Mouse (Mus musculus) cerebellum, adult 9-10 months (tissue): ENCODE measurements around the gene Gas2l3.

Experiments used
- DNase-seq: peaks from one replicate; pipeline ENCODE4 v3.0.0; 2022

Gas2l3 gene

DNA sequence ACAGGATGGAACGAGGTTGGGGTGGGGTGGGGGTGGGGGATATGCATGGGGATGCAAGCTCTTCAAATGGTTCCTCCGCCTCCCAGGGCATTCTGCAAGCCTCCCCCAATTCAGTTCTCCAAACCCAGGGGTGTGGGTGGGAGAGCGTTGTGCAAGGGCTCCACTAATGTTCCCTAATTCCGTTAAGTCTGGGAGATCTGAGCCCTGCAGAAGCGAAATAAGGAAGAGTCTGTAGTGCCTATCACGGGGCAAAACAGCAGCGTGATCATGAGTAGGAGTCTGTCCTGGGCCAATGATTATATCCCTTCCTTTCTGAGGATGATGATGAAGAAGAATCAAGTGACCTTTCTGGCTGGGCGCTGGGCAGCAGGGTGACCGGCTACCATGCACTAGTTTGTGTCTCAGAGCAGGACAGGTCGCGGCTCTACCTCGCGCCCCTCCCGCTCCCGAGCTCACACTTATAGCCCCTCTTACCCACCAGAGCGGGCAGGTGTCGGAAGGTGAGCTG, 598 bp downstream of the Gas2l3 start:
- peak; percentile 11 for DNase-seq

DNA sequence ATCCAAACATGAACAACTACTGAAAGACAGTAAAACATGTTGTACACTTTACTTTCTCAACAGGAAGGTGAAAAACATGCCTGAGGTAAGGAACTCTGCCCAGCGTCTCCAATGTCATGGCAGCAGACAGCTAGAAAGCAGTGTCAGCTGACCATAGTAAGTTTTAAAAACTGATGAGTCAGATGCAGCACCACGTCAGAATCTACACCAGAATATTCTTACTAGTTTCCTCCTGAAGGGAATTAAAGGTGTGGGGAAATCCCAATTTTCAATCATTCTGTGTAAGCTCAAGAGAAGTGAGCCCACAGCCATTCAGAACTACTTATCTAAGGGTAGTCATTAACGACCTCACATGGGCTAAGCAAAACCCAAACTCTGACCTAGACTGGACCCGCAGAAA, 1.1 kb downstream of the Gas2l3 start:
- DNase-seq, result no peak

DNA sequence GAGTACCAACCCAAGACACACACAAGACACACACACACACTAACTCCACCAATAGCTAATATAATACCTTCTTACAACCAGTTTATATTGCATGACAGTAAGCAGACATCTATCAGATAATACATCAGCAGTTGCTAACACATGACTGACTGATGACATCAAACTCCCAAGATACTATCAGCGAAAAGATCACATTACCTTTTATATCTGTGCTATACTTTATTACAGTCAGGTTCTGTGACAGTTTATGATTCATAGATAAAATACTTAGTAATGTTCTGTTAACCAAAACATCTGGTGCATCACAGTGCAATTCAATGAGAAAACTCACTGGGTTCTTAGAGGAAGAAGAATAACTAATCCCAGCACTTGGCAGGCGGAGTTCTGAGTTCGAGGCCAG, 1.8 kb downstream of the Gas2l3 start:
- DNase-seq, result no peak

DNA sequence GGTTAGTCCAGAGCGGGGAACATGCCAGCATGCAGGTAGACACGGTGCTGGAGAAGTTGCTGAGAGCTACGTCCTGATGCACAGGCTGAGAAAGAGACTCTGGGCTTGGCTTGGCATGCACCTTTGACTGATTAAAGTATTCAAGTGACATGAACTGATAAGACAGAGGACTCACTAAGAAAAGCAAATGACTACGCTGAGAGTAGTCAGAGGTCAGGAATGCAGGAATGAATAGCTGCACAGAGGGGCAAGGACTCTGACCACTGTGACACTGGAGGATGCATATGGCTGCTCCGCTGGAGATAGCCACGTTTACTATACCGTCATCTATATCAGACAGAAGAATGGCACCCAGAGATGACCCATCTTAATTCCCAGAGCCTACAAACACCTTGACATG, 4.4 kb downstream of the Gas2l3 start:
- no peak for DNase-seq

DNA sequence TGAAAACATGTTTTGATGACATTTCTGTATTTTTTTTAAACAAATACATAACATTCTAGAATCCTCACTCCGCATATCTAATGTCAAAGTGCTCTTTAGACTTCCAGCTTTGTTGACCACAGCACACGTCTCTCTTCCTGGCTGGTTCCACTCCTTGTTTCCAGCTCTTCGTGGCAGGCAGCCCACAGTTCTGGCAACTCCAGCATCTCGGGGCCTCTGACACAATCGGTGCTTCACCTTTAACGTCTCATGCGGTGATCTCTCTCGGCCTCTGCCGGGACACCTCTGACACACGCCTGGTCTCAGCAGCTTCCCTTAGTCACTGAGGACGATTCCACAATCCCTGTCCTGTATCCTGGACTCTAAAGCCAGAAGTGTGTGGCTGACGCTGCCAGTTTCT, 5.8 kb downstream of the Gas2l3 start:
- DNase-seq, result no peak

DNA sequence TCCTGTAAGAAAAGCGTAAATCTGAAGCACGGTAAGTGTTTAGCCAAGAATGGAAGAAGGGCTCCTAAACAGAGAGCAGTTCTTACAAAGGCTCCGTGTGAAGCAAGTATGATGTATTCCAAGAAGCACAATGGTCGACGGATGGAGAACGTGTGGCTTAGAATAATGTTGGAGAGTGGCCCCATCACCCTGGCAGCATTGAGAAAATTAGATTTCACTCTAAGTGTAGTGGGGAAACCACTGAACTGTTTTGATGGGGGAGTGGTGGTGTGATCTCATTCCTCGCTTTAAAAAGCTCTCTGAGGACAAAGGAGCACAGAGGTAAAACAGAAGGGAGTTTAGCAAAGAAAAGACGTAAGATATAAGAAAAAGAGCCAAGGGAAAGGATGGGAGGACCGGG, 6.3 kb downstream of the Gas2l3 start:
- DNase-seq, result no peak

DNA sequence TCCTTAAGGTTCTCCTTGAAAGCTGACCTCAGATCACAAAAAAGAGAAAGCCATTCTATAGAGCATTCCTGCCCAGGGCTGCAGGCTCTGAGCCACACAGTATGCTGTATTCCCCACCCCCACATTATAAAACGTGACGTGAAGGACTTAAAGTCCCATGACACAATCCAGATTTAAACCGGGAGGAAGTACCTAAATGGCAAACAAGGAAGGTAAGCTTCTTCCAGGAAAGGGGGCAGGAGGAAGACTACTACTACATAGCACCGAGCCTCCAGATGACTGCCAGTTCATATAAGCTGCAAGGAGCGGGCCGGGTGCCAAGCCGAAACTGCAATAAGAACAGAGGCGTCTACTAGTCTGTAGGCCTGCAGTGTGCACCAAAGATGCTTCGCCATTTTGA, 7.8 kb downstream of the Gas2l3 start:
- no peak for DNase-seq

DNA sequence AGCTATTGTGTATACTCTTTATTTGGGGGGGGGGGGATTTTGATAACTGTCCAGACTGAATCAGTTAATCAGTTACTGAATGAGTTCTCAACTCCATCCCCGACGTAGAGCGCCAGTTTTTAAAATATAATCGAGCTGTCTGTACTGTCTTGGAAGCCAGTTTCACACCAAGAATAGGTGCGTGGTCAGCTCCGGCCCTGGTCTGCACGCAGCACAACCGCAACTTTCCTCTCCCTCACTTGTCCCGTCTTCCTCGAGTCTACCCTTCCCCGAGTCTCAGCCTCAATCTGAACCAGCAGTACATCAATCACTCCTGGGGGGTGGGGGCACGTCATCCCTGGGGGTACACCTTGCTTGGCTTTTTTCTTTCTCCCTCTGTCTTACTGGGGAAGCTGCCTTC, 8.4 kb downstream of the Gas2l3 start:
- no peak for DNase-seq

DNA sequence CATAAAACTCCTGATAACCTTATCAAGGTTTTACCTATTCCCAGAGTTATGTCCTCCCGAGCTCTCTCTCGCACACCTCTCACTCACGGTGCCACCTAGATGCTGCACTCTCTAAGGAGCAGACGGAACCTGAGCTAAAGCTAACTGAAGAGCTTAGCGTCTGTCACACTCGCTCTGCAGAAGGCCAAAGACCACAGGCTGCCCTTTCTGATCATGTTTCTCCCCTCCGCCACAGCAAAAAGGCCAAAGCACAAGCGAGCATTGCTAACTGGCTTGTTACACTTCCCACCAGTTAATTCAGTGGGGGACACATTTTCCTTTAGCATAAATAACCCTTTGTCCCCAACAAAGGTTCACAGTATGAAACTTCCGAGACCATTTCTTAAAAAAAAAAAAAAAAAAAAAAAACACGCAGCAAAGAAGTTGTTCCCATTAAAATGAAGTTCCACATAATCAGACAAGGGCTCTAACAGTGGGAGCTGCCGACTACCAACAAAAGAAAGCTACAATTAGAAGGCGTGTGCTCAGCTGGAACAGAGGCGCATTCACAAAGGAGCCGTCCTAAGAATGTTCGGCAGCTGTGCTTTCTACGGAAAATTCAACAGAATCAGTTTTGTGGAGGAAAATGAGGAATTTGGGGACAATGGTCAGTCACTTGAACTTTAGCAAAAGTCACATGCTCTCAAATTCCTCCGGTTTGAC, 9.1 kb downstream of the Gas2l3 start:
- no peak for DNase-seq

DNA sequence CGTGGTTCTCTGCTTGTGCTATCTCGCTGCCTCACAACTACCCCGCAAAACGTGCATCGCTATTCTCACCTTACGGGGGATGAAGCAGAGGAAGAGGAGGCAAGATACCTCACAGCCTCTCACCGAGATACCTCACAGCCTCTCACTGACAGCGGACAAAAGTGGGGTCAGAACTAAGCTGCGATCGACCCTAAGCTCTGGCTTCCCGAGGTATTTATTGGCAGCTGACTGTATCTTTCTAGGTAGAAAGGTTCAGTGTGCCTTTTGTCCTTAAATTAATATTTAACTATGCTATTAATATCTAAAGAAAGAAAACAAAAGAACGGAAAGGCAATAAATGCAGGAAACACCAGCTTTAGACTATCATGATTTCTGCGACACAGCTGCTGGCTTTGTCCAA, 11.0 kb downstream of the Gas2l3 start:
- DNase-seq, result no peak

DNA sequence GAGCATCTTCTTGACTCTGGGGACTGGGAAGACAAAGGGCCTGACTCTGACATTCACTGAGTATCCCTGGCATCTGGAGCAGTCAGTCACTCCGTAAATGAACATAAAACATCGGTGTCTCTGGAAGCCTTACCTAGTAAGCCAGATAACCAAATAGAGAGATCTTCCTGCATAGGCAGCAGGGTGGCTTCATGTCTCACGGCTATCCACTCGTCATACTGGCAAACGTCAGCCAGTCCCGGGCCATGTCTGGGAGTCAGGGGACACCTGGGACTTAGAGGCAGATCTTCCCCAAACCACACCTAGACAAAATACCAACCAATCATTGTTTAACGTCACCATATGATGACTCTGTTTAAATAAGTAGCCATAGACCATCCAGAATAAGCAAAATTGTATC, 13.0 kb downstream of the Gas2l3 start:
- no peak for DNase-seq

DNA sequence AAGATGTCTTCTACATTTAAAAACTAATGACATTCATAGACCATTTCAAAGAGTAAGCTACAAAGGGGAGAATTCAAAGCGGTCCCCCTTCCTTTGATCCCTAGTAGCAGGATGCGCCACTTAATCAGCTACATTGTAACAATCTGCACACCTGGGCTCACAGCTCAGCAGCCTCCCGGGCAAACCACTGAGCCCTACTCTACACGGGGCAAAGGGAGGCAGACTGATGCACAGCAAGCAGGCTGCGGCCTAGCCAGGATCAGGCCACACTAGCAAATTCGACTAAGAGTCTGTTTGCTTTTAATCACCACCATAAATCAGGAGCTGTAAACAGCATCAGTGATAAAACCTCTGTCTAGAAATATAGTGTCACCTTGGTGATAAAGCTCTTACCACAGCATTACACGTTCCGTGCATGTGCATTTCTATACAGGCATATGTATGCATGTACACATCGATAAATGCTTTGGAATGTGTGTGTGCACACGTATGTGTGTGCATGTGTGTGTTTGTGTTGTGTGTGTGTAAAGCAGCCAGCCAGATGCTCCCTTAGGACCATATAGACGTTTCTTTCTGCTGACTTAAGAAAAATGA, 18.9 kb downstream of the Gas2l3 start:
- DNase-seq, result no peak

DNA sequence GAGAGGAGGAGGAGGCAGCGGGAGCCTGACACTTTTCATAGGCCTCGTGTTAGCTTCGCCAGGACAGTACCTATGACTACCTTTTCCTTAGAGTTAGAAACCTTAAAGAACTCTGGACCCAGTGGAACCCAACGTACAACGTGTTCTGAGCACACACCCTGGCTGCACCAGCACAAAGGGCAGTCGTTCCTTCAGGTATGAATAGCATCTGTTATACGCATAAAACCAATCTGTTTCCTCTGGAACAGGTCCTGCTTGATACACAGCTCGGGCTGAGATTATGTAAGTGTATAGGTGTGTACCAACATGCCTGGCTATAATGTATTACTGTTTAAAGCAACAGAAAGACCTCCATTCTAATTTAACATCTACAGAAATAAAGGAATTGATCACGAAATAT, 19.6 kb downstream of the Gas2l3 start:
- no peak for DNase-seq

DNA sequence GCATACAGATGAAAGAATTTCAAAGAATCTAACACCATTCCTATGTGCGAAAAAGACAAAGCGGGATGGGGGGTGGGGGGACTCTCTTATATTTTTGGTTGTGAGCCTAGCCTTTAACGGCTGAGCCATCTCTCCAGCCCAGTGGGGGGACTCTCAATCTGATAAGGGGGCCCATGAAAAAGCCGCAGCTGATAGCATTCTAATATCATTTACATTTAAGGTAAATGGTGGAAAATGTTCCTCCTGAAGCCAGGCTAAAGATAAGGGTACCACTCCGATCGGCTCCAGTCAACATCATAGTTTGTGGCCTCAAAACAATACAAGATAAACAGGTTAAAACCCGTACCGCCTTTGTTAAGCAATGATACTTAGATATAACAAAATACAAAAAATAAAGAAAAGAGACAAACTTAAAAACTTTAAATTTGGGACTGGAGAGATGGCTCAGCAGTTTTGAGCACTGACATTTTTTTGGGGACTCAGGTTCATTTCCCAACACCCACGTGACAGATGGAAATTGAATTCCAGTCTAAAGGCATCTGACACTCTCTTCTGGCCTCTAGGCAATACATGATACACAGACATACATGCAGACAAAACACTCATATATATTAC, 20.5 kb downstream of the Gas2l3 start:
- no peak for DNase-seq

DNA sequence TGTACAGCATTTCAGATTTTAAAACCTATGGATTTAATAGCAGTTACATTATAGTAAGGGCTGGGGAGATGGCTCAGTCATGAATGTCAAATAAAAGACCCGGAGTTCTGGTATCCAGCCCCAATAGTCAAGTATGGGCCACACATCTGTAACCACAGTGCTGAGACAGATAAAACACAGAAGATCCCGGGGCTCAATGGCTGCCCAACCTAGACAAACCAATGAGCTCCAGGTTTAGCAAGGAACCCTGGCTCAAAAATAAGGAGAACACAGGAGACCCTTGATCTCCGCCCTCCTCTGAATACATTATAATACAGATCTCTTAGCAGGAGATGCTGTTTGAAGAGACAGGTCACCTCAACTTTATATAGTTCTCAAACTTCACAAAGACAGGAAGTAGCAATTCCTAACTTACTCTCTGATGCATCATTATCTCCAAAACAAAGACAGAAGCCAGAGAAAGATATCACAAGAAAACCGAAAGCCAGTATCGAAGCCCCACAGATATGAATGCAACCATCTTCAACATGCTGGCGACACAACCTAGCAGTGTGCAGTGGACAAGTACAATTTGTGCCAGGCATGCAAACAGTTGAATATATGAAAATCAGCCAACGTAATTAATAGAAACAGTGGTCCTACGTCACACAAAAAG, 21.1 kb downstream of the Gas2l3 start:
- DNase-seq, result no peak

DNA sequence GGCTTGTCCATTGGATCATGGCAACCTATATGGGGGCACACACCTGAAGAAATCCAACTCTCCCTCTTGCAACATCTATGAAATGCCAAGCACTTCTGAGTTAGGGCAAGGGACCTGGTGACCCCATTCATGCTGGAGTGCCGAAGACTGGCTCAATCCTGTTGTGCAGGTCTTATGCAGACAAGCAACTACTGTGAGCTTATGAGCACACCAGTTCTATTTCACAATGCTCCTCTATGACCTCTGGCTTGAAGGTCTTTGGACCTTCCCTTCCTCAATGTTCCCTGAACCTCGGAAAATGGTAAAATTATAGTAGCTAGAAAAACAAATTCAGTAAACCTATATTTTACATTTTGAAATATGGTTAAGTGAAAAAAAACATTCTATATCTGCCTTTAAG, 25.8 kb downstream of the Gas2l3 start:
- no peak for DNase-seq

DNA sequence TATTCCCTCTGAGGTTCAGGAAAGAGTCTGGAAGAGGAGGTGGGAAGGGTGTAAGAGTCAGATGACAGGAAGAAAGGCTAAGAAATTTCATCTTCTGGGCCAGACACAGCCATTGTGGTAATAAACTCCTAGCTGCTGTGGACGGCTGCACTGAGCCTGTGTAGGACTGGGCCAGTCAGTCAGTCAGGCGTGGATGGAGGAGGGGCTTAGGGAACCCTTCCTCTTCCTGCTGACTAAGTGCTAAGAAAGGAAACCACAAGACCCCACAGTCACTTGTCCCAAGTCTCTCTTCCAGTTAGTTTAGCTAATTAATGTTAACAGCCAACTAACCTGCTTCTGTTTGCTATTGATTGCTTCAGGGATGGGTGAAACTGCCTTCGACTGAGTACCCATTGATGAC, 28.3 kb downstream of the Gas2l3 start:
- no peak for DNase-seq

DNA sequence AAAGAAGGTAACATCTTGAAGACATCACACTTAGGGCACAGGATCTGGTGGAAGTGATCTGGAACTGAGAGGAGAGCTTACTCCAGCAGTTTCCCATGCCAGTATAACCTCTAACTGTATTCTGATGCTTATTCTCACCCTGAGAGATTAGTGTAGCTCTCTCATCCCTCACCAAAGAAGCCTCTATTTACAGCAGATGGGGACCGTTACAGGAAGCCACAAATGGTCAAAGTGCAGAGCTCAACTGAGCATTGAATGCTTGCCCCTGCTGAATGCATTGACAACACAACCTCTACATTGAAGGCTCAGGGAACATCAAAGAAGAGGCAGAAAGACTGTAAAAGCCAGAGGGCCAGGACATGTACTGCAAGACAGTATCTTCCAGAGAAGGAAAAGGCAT, 36.2 kb downstream of the Gas2l3 start:
- DNase-seq, result no peak

DNA sequence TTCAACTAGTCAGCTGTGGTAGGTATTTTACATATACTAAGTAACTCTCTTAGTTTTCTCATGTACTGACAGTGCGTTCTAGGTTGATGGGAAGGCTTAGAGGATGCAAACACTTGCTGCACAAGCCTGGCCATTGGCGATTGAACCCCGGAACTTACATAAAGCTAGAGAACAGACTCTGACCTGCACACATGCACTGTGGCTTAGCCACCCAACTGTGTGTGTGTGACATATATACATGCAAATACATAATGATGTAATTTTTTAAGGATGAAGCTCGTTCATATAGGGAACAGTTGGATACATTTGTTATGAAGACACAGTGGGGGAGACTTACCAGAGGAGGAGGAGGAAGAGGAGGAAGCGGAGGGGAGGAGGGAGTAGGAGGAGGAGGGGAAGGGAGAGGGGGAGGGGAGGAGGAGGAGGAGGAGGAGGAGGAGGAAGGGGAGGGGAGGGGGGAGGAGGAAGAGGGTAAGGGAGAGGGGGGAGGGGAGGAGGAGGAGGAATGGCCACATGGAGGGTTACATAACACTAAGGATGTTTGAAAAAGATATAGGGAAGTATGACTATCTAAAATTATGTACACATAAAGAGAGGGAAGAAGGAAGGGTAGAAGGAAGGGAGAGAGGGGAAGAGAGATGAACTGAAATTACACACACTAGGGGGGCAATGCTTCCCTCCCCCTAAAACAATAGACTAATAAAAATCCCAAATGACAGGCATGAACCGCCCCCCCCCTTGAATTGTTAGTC, 36.9 kb downstream of the Gas2l3 start:
- DNase-seq, result no peak

DNA sequence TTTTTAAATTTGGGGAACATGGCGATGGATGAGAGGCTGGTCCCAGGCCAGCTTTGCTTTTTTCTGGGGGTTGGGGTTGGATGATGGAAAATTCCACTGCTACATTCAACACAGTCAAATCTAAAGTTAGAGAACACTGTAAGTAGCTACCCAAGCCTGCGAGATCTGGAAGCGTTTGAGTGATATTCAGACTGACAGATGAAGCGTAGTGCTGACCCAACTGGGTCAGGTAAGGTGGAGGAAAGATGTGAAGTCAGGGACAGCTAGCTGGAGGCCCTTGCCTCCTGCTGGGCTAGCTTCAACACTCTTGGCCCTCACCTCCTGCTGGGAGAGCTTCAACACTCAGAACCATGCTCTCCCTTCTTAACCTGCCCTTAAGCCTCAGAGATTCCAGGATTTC, 38.8 kb downstream of the Gas2l3 start:
- no peak for DNase-seq

DNA sequence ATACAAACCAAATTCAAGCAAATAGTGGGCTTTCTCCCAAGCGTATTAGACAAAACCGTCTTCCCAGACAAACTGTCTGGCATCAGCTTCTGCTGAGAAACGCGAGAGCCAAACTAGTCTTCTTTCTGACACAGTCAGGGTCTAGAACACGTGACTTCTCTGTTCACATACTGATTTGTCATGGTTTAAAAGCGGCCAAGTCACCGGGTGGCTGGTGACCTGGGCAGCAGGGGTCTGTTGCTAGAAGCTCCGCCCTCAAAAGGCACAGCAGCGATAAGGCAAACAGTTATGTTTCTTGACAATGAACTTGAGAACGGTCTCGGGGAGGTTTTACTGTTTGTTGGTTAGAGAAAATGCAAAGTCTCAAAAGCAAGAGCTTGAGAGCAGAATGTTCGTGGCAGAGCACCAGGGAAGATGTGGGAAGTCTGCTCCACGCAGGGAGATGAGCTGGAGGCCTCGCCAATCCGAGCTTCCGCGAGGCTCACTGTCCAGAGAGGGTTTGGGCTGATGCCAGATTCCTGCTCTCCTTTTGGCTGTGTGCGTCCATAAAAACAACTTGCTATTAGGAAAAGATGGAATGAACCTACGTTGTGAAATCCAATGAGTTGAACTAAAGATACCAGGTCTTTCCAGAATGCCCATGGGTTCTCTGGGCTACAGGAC, 43.0 kb downstream of the Gas2l3 start:
- DNase-seq, result peak; percentile 83

DNA sequence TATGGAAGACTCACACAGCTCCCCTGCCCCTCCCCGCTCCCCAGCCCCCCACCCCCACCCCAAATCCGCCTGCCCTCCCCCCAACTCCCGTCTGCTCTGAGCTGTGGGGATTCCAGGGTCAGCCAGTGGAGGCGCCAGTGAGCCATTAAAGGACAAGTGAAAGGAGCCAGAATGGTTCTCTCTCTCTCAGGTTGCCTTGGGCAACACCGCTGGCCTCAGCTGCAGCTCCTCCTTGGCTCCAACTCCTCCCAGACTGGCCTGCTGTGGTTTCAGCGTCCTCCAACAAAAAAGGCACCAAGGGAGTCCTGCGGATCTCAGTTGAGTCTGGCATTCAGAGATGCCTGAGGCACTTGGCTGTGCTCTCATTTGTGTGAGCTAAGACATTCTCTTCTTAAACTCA, 47.9 kb downstream of the Gas2l3 start:
- peak; percentile 27 for DNase-seq

DNA sequence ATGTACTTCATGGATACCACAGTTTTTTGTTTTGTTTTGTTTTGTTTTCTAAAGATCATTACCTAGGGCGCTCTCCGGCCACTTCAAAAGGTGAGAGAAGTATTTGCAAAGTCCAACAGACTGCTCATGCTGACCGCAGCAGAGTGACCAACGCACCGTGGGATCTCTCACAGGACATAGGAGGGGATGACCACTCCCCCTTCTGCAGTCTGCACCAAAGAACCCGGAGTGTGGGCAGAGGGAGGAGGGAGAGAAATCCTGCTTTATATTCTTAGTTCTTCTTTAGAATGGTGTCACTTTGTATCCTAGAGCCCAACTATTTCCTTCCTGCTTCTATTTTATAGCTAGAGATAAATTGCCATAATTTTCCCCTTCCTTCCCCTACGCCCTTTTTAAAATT, 48.4 kb downstream of the Gas2l3 start:
- DNase-seq, result no peak
